ENCODE assay signal across 8 mouse cellular contexts in genomic region chr5:92503856-92504618, GRCm38 (mm10). TPM values are rescaled to one million over a fixed set of nuclear protein-coding genes. Genes with fewer than 3 reads are reported as not detected.
A peak's percentile ranks its signal among the peaks of the same experiment; 100 is the strongest.
DNase-seq lines count a peak whose midpoint lies in the region; ATAC-seq and TF ChIP-seq lines count a peak whose summit lies in the region.

No protein-coding gene starts in this region.

- no peak for TF ChIP-seq EP300 in MEL (IDR thresholded peaks at IDR 0.05; ENCODE audit: low read depth in 1 of 2, low read length in 2 of 2)

- no peak for TF ChIP-seq POLR2A in MEL (IDR thresholded peaks at IDR 0.05; ENCODE audit: control insufficient read depth in 1 of 2, insufficient read depth in 1 of 2, low read depth in 1 of 2, low read length in 2 of 2, poor library complexity in 1 of 2)

- peak overlapping the region; percentile 18; the same call in 1 of the 2 replicates for H3K27ac ChIP-seq in MEL (ENCODE audit: control insufficient read depth, low read depth, low read length)
- H3K27ac ChIP-seq in hindbrain, embryonic 10.5 days, result peak overlapping the region; percentile 93
- H3K27ac ChIP-seq in midbrain, embryonic 11.5 days (ENCODE audit: low read depth, low read length), result peak overlapping the region; percentile 62; the same call in 1 of the 2 replicates

- no peaks in the 10 kb centered on the region for H3K9me3 ChIP-seq in MEL (replicated peaks; ENCODE audit: insufficient read depth, low read length)
- no peaks in the 10 kb centered on the region for H3K9me3 ChIP-seq in hindbrain, embryonic 10.5 days
- no peaks in the 10 kb centered on the region for H3K9me3 ChIP-seq in midbrain, embryonic 11.5 days (ENCODE audit: control insufficient read depth, low read length)

- TF ChIP-seq CTCF in MEL (IDR thresholded peaks at IDR 0.05 in 2 of 3, conservative IDR thresholded peaks at IDR 0.05 in 1 of 3; ENCODE audit: control insufficient read depth in 1 of 3, insufficient read depth in 1 of 3, low read depth in 2 of 3, low read length in 3 of 3, poor library complexity in 1 of 3, severe bottlenecking in 1 of 3), result no peak

- TF ChIP-seq RAD21 in MEL (IDR thresholded peaks at IDR 0.05; ENCODE audit: low read depth, low read length), result no peak

- H3K4me2 ChIP-seq in midbrain, embryonic 11.5 days, result peak overlapping the region; percentile 62

- H3K27me3 ChIP-seq in MEL (ENCODE audit: control insufficient read depth in 1 of 2, insufficient read depth in 2 of 2, low read length in 2 of 2), result no peaks in the 10 kb centered on the region
- no peaks in the 10 kb centered on the region for H3K27me3 ChIP-seq in hindbrain, embryonic 10.5 days (ENCODE audit: insufficient read depth, poor library complexity, severe bottlenecking)
- H3K27me3 ChIP-seq in midbrain, embryonic 11.5 days (ENCODE audit: control insufficient read depth, insufficient read depth, low read length), result no peaks in the 10 kb centered on the region

- H3K9ac ChIP-seq in MEL (ENCODE audit: control insufficient read depth, low read depth, low read length, poor library complexity, severe bottlenecking), result peak overlapping the region; percentile 85
- peak overlapping the region; percentile 90 for H3K9ac ChIP-seq in midbrain, embryonic 11.5 days (ENCODE audit: low read length)

- peak overlapping the region; percentile 79 to 96 for H3K4me3 ChIP-seq in MEL (ENCODE audit: control insufficient read depth in 1 of 2, insufficient read depth in 1 of 2, low read depth in 2 of 2, low read length in 2 of 2)
- peak overlapping the region; percentile 64 for H3K4me3 ChIP-seq in hindbrain, embryonic 10.5 days
- H3K4me3 ChIP-seq in midbrain, embryonic 11.5 days (ENCODE audit: low read depth, low read length), result peak overlapping the region; percentile 79

- ATAC-seq in midbrain, embryonic 11.5 days (ENCODE audit: low FRiP score), result no peak

- DNase-seq in kidney, adult 11 months, result peak; percentile 18
- no peak for DNase-seq in kidney, postnatal 4 days
- no peak for DNase-seq in MEL (ENCODE audit: low read depth, low spot score)
- no peak for DNase-seq in hindbrain, embryonic 10.5 days (ENCODE audit: low spot score)
- no peak for DNase-seq in midbrain, embryonic 11.5 days (ENCODE audit: low spot score, missing footprints)
- DNase-seq in right cerebral cortex, postnatal 14 days, result no peak
- no peak for DNase-seq in right cerebral cortex, postnatal 25 days
- DNase-seq in kidney, postnatal 14 days, result no peak

- 28% methylated on average over 7 of the region's 7 CpGs for WGBS in hindbrain, embryonic 10.5 days
- WGBS in midbrain, embryonic 11.5 days, result 32% methylated on average over 7 of the region's 7 CpGs

- H3K79me2 ChIP-seq in MEL (ENCODE audit: control insufficient read depth, insufficient read depth, low read length, poor library complexity), result peaks cover 14% of the 10 kb centered on the region

- peaks cover 5 to 20% of the 10 kb centered on the region in 2 experiments for H3K4me1 ChIP-seq in MEL (ENCODE audit: control insufficient read depth in 1 of 2, insufficient read depth in 2 of 2, low read length in 2 of 2)
- H3K4me1 ChIP-seq in hindbrain, embryonic 10.5 days (replicated peaks), result peaks cover 39% of the 10 kb centered on the region
- H3K4me1 ChIP-seq in midbrain, embryonic 11.5 days (ENCODE audit: control insufficient read depth, insufficient read depth, low read length), result peaks cover 13% of the 10 kb centered on the region

- H3K36me3 ChIP-seq in MEL (ENCODE audit: control insufficient read depth in 1 of 2, insufficient read depth in 2 of 2, low read length in 2 of 2), result peaks cover 0 to 15% of the 10 kb centered on the region in 2 experiments; a peak in 2 of 4 replicates
- H3K36me3 ChIP-seq in hindbrain, embryonic 10.5 days, result peaks cover 3% of the 10 kb centered on the region
- no peaks in the 10 kb centered on the region for H3K36me3 ChIP-seq in midbrain, embryonic 11.5 days (ENCODE audit: control insufficient read depth, insufficient read depth, low read length)

TF ChIP-seq in MEL, 35 proteins besides CTCF, POLR2A, EP300 and RAD21:
- TF ChIP-seq ELF1 (IDR thresholded peaks at IDR 0.05; ENCODE audit: low read depth, low read length) (no peak), SIN3A (IDR thresholded peaks at IDR 0.05; ENCODE audit: low read length) (peak; percentile 30; the same call in 1 of the 2 replicates), MXI1 (IDR thresholded peaks at IDR 0.05; ENCODE audit: low read depth, low read length) (peak; percentile 28; the same call in 1 of the 2 replicates)

RNA-seq across cellular contexts. Expression of gene Scarb2, which starts 2.6 kb away (rescaled TPM):
- 14.7 and 16.5 TPM in 2 replicates for total RNA-seq in MEL (2012; rRNA removed)
- polyA plus RNA-seq in MEL (2012; ENCODE audit: insufficient read depth in 1 of 2, insufficient read length in 2 of 2, low read depth in 1 of 2, low replicate concordance in 2 of 2, missing spikeins in 1 of 2), result 10 to 100 TPM in 1 of 2 experiments, not detected in 1; 13.6 TPM
- 9.2 and 11.8 TPM in 2 replicates for polyA plus RNA-seq in hindbrain, embryonic 10.5 days (2016; fragmentation: Nextera tagmentation; extraction: Ambion mirVana)
- 11.0 and 11.2 TPM in 2 replicates for polyA plus RNA-seq in midbrain, embryonic 11.5 days (2014; fragmentation: Nextera tagmentation; extraction: Ambion mirVana)

RNA-seq across cellular contexts. Expression of gene Fam47e, which starts 50.8 kb away (rescaled TPM):
- not detected in 2 replicates for total RNA-seq in MEL (2012; rRNA removed)
- not detected for polyA plus RNA-seq in MEL (2012; ENCODE audit: insufficient read depth in 1 of 2, insufficient read length in 2 of 2, low read depth in 1 of 2, low replicate concordance in 2 of 2, missing spikeins in 1 of 2)
- 0.86 TPM in 1 of 2 replicates, not detected in the other for polyA plus RNA-seq in hindbrain, embryonic 10.5 days (2016; fragmentation: Nextera tagmentation; extraction: Ambion mirVana)
- not detected in 2 replicates for polyA plus RNA-seq in midbrain, embryonic 11.5 days (2014; fragmentation: Nextera tagmentation; extraction: Ambion mirVana)

Comparison
In these comparisons a context has a peak if more than half of its experiments do, and no peak if none do; other contexts are left out.
1. H3K27ac ChIP-seq: peak in every context shown above with its lines; median percentile 93 in hindbrain, embryonic 10.5 days; 62 in midbrain, embryonic 11.5 days; 18 in MEL.